ENCODE assay signal across 10 mouse cellular contexts in the genomic region with DNA sequence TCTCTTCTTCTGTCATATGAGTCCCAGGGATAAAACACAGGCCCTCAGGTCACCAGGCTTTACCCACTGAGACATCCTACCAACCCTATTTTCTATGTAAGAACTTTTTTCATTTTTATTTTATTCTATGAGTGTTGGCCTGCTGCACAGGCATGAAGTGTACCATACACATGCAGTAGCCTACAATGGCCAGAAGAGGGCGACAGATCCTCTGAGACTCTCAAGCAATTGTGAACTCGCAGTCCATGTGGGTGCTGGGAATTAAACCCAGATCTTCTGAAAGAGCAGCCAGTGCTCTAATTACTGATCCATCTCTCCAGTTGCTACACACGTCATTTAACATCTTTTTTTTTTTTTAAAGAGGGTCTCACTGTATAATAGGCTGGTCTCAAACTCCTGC. TPM values are rescaled to one million over a fixed set of nuclear protein-coding genes. Genes with fewer than 3 reads are reported as not detected.
DNase-seq lines count a peak whose midpoint lies in the region; ATAC-seq and TF ChIP-seq lines count a peak whose summit lies in the region.
"Had no signal": no experiment of that assay in that cellular context is flagged by ENCODE, and none has a peak within 500 bp of the region (broad histone marks: within the 10 kb centered on the region; RNA-seq: fewer than 3 reads in every experiment).

No protein-coding gene starts in this region.

- H3K27ac ChIP-seq in left cerebral cortex, adult 2 months: no peak overlapping the region
- no peak overlapping the region for H3K27ac ChIP-seq in ES-Bruce4 (ENCODE audit: insufficient read depth, low read length)
- H3K27ac ChIP-seq: hindbrain, embryonic 12.5 days had no signal

- H3K9ac ChIP-seq in ES-Bruce4 (ENCODE audit: low read depth, poor library complexity, severe bottlenecking): no peak overlapping the region
- H3K9ac ChIP-seq: hindbrain, embryonic 12.5 days had no signal

- H3K4me1 ChIP-seq in ES-Bruce4 (ENCODE audit: control insufficient read depth, insufficient read depth, low read length): peaks cover 2% of the 10 kb centered on the region

- no peak overlapping the region for H3K4me3 ChIP-seq in left cerebral cortex, adult 2 months
- H3K4me3 ChIP-seq in ES-Bruce4 (ENCODE audit: low read depth, low read length): no peak overlapping the region
- H3K4me3 ChIP-seq: hindbrain, embryonic 12.5 days had no signal

- H3K36me3 ChIP-seq in ES-Bruce4 (ENCODE audit: control insufficient read depth, insufficient read depth, low read length, poor library complexity, severe bottlenecking): no peaks in the 10 kb centered on the region

- TF ChIP-seq CTCF in left cerebral cortex, adult 2 months (IDR thresholded peaks at IDR 0.05): peak; percentile 57
- peak; percentile 79 for TF ChIP-seq CTCF in ES-Bruce4 (IDR thresholded peaks at IDR 0.05; ENCODE audit: low read depth, low read length)

- no peaks in the 10 kb centered on the region for H3K27me3 ChIP-seq in ES-Bruce4 (ENCODE audit: control insufficient read depth, insufficient read depth, low read length, poor library complexity, severe bottlenecking)
- H3K27me3 ChIP-seq: hindbrain, embryonic 12.5 days had no signal

- intact Hi-C loops in left cerebral cortex, adult 2 months (cut with DNase I): no loop called here
- intact Hi-C loops in left cerebral cortex, postnatal 4 days (cut with DNase I): no loop called here

- no peak for TF ChIP-seq POLR2A in ES-Bruce4 (IDR thresholded peaks at IDR 0.05; ENCODE audit: insufficient read depth, low read length)

- DNase-seq in left cerebral cortex, adult 2 months (ENCODE audit: extremely low spot score in 1 of 2, low spot score in 2 of 2): no peak
- no peak for DNase-seq in left cerebral cortex, postnatal 4 days
- DNase-seq in T-cell, adult 2 months (ENCODE audit: low spot score): peak; percentile 24
- peak; percentile 39 for DNase-seq in retina, embryonic 14.5 days (ENCODE audit: low spot score)
- DNase-seq in frontal cortex, postnatal 36 days (ENCODE audit: low spot score in 2 of 2): no peak
- DNase-seq in neural tube, embryonic 10.5 days (ENCODE audit: extremely low spot score, low spot score): no peak

- ATAC-seq in frontal cortex, adult (ENCODE audit: low TSS enrichment): no peak

- H3K9me3 ChIP-seq in ES-Bruce4 (replicated peaks; ENCODE audit: control insufficient read depth, insufficient read depth, low read length, poor library complexity, severe bottlenecking): no peaks in the 10 kb centered on the region
- H3K9me3 ChIP-seq: hindbrain, embryonic 12.5 days had no signal

- TF ChIP-seq EP300 in ES-Bruce4 (IDR thresholded peaks at IDR 0.05; ENCODE audit: insufficient read depth, low read depth, low read length): no peak

RNA-seq across cellular contexts. Expression of a gene that starts 1.6 kb away (rescaled TPM):
- total RNA-seq in left cerebral cortex, adult 2 months (2021): 10 to 100 TPM; 32.1 to 32.6 TPM
- 10 to 100 TPM; 57.0 to 58.6 TPM for total RNA-seq in left cerebral cortex, postnatal 4 days (2021)
- 8.0 and 8.9 TPM in 2 replicates for polyA plus RNA-seq in ES-Bruce4 (2011; ENCODE audit: insufficient read depth, insufficient read length, low read depth, missing spikeins)

RNA-seq across cellular contexts. Expression of a gene that starts 10.2 kb away (rescaled TPM):
- 10 to 100 TPM; 37.7 to 45.2 TPM for total RNA-seq in left cerebral cortex, adult 2 months (2021)
- total RNA-seq in left cerebral cortex, postnatal 4 days (2021): 1 to 10 TPM; 6.8 to 8.3 TPM
- 4.2 and 5.4 TPM in 2 replicates for polyA plus RNA-seq in ES-Bruce4 (2011; ENCODE audit: insufficient read depth, insufficient read length, low read depth, missing spikeins)

RNA-seq across cellular contexts. Expression of a gene that starts 26.6 kb away (rescaled TPM):
- 10 to 100 TPM; 16.4 to 17.9 TPM for total RNA-seq in left cerebral cortex, adult 2 months (2021)
- 10 to 100 TPM; 12.1 to 13.5 TPM for total RNA-seq in left cerebral cortex, postnatal 4 days (2021)
- polyA plus RNA-seq in ES-Bruce4 (2011; ENCODE audit: insufficient read depth, insufficient read length, low read depth, missing spikeins): 3.7 and 5.8 TPM in 2 replicates

RNA-seq across cellular contexts. Expression of a gene that starts 26.7 kb away (rescaled TPM):
- 10 to 100 TPM; 63.8 to 67.4 TPM for total RNA-seq in left cerebral cortex, adult 2 months (2021)
- total RNA-seq in left cerebral cortex, postnatal 4 days (2021): 10 to 100 TPM; 75.5 to 93.4 TPM
- 117 and 125 TPM in 2 replicates for polyA plus RNA-seq in ES-Bruce4 (2011; ENCODE audit: insufficient read depth, insufficient read length, low read depth, missing spikeins)

RNA-seq across cellular contexts. Expression of a gene that starts 38.2 kb away (rescaled TPM):
- 100 to 1,000 TPM in 1 of 2 experiments, 10 to 100 TPM in 1; 91.0 to 101 TPM for total RNA-seq in left cerebral cortex, adult 2 months (2021)
- total RNA-seq in left cerebral cortex, postnatal 4 days (2021): 10 to 100 TPM; 15.3 to 16.3 TPM
- polyA plus RNA-seq in ES-Bruce4 (2011; ENCODE audit: insufficient read depth, insufficient read length, low read depth, missing spikeins): 8.3 and 10.9 TPM in 2 replicates
- total RNA-seq: neutrophil, adult 5-6 weeks had no signal

Comparison
In these comparisons a context has a peak if more than half of its experiments do, and no peak if none do; other contexts are left out.
1. RNA of a gene that starts 10.2 kb away (total RNA-seq): 37.7 to 45.2 TPM in left cerebral cortex, adult 2 months; 6.8 to 8.3 TPM in left cerebral cortex, postnatal 4 days; every median in the first group is over 4 times any median in the second.
2. DNase-seq: peak in T-cell, adult 2 months (single experiment) and retina, embryonic 14.5 days (single experiment); none in left cerebral cortex, adult 2 months (0 of 2), left cerebral cortex, postnatal 4 days (single experiment), frontal cortex, postnatal 36 days (0 of 2) and neural tube, embryonic 10.5 days (single experiment).